Mouse (Mus musculus) regulatory T cell (primary cell): ENCODE results near the gene Nrf1.

Source experiments
- in situ Hi-C: fragments of 300-600 bp; cut with MboI, MseI; formaldehyde crosslinking; loops from one replicate; pipeline ENCODE4 v1.15.1; 2025; ENCODE audit warnings: high pct_unique_total_duplicates

Nrf1 gene

DNA sequence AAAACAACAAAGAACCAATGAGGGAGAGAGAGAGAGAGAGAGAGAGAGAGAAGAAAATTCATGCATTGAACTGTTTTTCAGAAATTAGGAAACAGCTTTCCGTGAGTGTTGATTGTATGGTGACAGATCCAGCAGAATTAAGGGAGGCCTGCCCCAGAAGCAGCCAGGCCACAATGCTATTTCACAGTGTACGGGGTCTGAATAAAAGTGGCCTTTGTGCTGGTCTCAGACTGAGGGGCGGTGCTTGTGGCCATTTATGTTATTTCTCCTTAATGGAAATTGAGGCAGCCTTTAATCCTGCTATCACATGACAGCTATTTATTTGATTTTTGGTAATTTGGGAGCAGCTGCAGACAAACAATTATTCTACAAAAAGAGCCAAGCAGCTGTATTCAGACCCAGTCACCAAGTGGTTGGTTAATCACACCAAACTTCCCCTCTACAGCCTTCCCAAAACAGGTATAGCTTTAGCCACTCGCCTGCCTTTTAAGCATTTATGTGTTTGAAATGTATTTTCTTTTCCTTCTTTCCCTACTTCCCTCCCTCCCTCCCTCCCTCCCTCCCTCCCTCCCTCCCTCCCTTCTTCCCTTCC is 31.2 kb downstream of the Nrf1 start:
- in situ Hi-C loops: no loop called here

GRCm38 (mm10) chr6:30081339-30081738 is 33.6 kb downstream of the Nrf1 start:
- in situ Hi-C loops: loop anchor here (5.0 kb wide), 1 partner anchor 69 kb away; no protein-coding TSS in a partner anchor

DNA sequence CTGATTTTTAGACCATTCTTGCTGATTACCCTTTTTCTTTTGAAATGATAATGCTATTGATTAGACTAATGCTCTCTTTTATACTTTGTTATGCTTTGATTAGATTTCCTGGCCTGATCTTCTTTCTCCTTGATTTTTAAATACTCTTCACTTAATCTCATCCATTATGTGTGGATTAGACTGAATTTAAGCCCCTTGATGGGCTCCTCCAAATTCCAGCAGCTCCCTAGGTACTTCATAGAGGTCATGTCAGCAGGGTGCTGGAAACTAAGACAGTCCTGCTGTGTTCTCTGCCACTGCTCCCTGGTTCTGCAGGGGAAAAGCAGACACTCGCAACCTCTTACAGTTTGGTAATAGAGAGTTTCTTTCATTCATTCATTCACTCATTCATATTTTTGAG is 35.5 kb downstream of the Nrf1 start:
- in situ Hi-C loops: loop anchor here (5.0 kb wide), 1 partner anchor 71 kb away; no protein-coding TSS in a partner anchor

DNA sequence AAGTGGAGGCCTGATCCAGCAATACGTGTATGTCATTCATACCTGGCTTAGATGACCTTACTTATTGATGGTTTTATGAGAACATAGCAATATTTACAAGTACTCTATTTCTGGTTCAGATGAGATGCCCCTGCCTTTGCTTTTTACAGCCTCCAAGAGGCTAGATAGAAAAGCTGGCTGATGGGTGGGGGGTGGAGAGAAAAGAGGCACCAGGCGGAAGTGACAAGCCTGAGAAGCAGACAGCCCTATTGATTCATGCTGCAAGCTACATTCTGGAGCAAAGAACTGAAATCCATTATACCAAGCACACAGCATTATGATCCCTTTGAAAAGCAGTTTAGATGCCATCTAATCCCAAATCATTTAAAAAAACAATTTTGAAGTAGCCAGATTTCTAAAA is 37.6 kb downstream of the Nrf1 start:
- in situ Hi-C loops: no loop called here

DNA sequence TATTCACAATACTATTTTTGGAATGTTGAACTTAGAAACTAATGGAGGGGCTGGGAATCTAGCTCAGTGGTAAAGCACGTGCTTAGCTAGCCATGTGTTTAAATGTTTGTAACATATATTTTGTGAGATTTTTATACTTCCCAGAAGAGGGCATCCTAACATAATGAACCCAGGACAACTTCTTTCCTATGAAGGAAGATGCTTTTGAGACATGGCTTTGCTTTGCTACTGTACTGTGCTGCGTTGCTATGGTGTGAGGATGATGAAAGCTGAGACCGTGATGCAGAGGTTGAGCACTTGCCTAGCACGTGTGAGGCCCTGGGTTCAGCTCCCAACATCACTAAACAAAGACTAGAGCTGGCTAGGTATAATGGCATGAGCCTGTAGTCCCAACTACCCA is 43.4 kb downstream of the Nrf1 start:
- in situ Hi-C loops: no loop called here

GRCm38 (mm10) chr6:30092816-30093215 is 45.0 kb downstream of the Nrf1 start:
- in situ Hi-C loops: no loop called here

DNA sequence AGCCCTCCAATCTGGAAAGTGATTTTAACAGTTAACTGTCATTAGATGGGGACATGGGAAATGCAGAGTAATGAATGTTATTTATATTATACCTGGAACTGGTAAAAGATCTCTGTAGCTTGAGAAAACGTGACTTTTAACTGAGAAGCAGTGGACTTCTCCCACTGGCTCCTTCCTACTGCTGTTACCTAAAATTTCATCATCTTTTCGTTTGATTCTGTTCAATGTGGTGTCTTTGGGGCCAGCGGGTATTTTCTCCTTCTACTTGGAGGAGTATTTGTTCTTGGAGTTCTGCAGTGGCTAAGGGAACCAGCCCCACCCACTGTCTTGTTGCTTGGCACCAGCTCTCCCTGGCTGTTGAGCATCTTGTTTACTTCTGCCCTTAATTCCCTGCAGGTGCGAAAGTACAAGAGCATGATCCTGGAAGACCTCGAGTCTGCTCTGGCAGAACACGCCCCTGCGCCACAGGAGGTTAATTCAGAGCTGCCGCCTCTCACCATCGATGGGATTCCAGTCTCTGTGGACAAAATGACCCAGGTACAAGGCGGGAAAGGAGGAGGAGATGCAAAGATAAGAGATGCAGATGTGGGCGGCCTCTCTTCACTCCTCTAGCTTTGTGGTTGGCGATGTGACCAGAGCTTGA is 54.1 kb downstream of the Nrf1 start:
- in situ Hi-C loops: no loop called here

DNA sequence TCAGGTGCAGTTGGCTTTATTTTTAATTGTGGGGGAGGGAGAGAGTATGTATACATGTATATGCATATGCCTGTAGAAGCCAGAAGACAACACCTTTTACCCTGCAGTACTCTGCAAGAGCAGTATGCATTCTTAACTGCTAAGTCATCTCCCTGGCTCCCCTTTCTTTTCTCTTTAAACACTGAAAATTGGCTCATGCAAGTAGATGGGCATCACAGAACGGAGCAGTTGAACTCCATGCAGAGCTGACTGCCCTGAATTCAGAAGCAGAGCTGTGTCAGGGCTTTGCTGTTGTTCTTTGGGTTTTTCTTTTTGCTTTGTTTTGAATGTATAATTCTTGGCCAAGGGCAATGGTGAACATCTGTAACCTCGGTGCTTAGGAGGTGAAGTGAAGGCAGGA is 58.3 kb downstream of the Nrf1 start:
- in situ Hi-C loops: no loop called here

GRCm38 (mm10) chr6:30107456-30107855 is 59.7 kb downstream of the Nrf1 start:
- in situ Hi-C loops: no loop called here

- in situ Hi-C loops: no loop called here
Observed at GRCm38 (mm10) chr6:30109820-30110502, 62.2 kb downstream of the Nrf1 start.

DNA sequence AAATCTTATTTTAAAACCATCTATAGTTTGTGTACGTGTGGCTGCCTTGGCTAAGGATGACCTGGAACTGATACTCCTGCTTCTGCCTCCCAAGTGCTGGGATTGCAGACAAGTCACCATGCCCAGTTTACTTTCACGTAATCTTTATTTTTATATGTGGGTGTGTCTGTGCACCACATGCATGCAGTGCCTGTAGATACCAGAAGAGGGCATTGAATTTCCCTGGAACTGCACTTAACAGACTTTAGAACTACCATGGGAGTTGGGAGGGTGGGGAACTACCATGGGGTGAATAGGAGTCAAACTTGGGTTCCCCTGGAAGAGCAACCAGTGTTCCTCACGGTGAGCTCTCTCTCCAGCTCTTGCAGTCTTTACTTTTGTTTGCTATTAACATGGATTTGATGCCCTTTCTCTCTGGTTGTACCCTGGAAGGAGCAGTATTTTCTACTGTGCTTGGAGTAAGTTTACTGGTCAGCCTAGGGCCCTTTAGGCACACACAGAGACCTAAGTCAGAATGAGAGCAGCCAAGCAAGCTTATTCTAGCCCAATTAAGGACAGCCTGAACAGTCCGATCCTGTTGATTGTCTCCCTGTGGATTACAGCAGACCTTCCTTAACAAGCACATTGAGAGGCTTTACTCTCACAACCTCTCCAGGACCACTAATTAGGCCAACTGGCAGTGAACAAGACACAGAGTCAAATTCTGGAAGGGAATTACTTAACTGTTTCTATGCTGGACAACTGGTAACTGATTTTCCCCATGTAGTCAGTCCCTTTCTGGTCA is 64.8 kb downstream of the Nrf1 start:
- in situ Hi-C loops: no loop called here

DNA sequence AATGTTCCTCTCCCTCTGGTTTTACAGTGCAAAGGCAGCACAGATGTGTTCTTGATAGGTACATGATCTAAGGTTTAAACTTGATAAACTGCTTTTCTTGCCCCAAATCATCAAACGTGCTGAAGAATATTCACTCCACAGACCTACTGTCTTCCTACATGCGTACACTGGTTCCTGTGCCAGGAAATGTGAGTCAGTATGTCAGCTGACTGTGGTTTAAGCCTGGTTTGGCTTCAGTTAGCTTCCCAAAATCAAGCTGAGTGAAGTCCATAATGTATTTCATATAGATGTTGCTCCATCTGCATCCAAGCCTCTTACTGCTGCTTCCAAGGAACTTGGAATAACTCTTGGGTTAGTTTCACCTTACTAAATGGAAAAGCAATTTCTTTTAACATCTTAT is 66.3 kb downstream of the Nrf1 start:
- in situ Hi-C loops: no loop called here

DNA sequence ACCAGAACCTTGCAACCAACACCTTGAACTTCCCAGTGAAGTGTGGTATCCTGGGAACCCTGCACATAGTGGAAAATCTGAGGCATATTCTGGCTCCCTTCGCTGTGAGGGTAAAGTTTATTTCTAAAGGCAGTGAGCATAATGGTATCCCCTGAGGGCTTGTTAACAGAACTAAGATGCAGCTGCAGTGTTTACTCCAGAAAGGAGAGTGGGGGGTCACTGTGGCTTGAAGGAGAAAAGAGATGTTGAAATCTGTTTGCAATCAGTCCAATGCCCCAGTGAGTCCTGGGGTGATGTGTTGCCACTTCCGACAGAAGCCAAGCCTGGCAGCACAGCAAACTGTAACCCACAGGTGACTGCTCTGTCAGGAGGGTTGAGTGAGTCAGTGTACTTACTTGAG is 73.4 kb downstream of the Nrf1 start:
- in situ Hi-C loops: no loop called here

DNA sequence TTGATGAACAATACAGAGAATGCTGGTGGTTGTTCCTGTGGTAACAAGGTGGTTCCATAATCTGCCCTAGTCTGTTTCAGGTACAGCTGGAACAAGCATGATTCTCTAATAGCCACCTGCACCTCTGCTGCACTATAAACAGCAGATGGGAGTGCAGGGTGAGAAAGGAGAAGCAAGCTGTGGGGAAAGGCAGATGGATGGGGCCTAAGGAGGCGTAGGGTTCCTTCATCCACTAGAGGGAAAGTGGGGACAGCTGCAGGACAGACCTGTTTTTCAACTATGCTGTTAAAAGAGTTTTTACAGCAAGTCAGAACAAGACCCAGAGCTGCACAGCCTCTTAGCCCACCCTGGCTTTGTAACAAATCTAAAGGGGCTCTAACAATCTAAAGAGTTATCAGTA is 73.8 kb downstream of the Nrf1 start:
- in situ Hi-C loops: no loop called here

- in situ Hi-C loops: no loop called here
Observed at GRCm38 (mm10) chr6:30123391-30123790, 75.6 kb downstream of the Nrf1 start.

GRCm38 (mm10) chr6:30126060-30126459 is 78.3 kb downstream of the Nrf1 start:
- in situ Hi-C loops: no loop called here

DNA sequence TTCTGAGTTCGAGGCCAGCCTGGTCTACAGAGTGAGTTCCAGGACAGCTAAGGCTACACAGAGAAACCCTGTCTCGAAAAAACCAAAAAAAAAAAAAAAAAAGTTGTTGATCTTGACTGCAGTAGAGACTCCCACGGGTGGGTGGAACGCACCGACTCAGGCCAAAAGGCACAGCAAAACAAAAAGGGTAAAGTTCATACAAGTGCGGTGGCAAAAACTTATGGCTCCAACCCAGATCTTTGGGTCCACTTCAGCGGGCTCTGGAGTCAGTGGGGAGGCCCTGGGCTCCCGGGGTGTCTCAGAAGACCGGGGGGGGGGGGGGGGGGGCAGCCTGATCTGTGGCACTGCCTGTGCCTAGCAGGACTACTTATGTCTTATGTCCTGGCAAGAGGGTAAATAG is 79.0 kb downstream of the Nrf1 start:
- in situ Hi-C loops: no loop called here

GRCm38 (mm10) chr6:30132399-30132798 is 84.6 kb downstream of the Nrf1 start:
- in situ Hi-C loops: no loop called here

- in situ Hi-C loops: no loop called here
Observed at GRCm38 (mm10) chr6:30135590-30135989, 87.8 kb downstream of the Nrf1 start.

GRCm38 (mm10) chr6:30137227-30137626 is 89.4 kb downstream of the Nrf1 start:
- in situ Hi-C loops: no loop called here

- in situ Hi-C loops: no loop called here
Observed at GRCm38 (mm10) chr6:30139329-30140045, 91.7 kb downstream of the Nrf1 start.

- in situ Hi-C loops: no loop called here
Observed at GRCm38 (mm10) chr6:30143263-30143662, 95.5 kb downstream of the Nrf1 start.
